Mouse (Mus musculus): ENCODE data around the gene Cd5l. TPM values are rescaled to one million over a fixed set of nuclear protein-coding genes. Genes with fewer than 3 reads are reported as not detected.
A peak's percentile ranks its signal among the peaks of the same experiment; 100 is the strongest.

Cd5l gene
- polyA plus RNA-seq, 1 experiment from 2014 or later = not detected

- no peak overlapping the region for H3K27ac ChIP-seq (replicated peaks)
- DNase-seq (ENCODE audit: low spot score) = peak; percentile 81
- no peaks in the 10 kb centered on the region for H3K27me3 ChIP-seq (replicated peaks; ENCODE audit: low read depth, poor library complexity, severe bottlenecking)
- H3K4me1 ChIP-seq = 0 out of 2 replicates have a peak, but pooled peaks cover 6% of the 10 kb centered on the region
- WGBS = 13% methylated on average over 12 of the region's 12 CpGs
- no peaks in the 10 kb centered on the region for H3K36me3 ChIP-seq (replicated peaks)
- H3K4me3 ChIP-seq = no peak overlapping the region
- no peaks in the 10 kb centered on the region for H3K9me3 ChIP-seq
Observed at GRCm38 (mm10) chr3:87411150-87411549, 53.5 kb downstream of the Cd5l start.

DNA sequence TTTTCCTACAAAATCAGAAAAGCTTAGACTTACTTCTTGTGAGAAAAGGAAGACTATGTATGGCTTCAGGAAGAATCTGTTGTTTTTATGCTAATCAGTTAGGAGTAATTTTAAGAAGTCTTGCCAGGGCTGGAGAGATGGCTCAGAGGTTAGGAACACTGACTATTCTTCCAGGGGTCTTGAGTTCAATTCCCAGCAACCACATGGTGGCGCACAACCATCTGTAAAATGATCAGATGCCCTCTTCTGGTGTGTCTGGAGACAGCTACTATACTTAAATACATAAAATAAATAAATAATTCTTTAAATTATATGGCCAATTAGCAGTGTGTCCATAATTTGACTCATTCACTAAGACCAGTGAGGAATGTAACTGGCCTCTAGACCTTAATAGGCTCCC, 63.0 kb downstream of the Cd5l start:
- Histone ChIP-seq H3K4me3 (no peak overlapping the region), H3K27ac (replicated peaks) (no peak overlapping the region), H3K36me3 (replicated peaks) (no peaks in the 10 kb centered on the region), H3K4me1 (no peaks in the 10 kb centered on the region), H3K9me3 (no peaks in the 10 kb centered on the region), H3K27me3 (replicated peaks; ENCODE audit: low read depth, poor library complexity, severe bottlenecking) (no peaks in the 10 kb centered on the region)
- WGBS = 53% methylated on average over 1 of the region's 1 CpGs
- DNase-seq (ENCODE audit: low spot score) = no peak

Other genes starting within 250 kb of the Cd5l start
- gene Kirrel, start 183.1 kb upstream of the Cd5l start, polyA plus RNA-seq (2016; fragmentation: Nextera tagmentation; extraction: Ambion mirVana) = 17.4 and 18.4 TPM in 2 replicates
- 2.4 and 4.4 TPM in 2 replicates for gene Fcrls, start 94.1 kb upstream of the Cd5l start, polyA plus RNA-seq (2016; fragmentation: Nextera tagmentation; extraction: Ambion mirVana)
- gene Fcrl1, start 18.5 kb downstream of the Cd5l start, polyA plus RNA-seq (2016; fragmentation: Nextera tagmentation; extraction: Ambion mirVana) = not detected in 2 replicates
- gene Fcrl5, start 77.9 kb downstream of the Cd5l start, polyA plus RNA-seq (2016; fragmentation: Nextera tagmentation; extraction: Ambion mirVana) = not detected in 2 replicates
- gene Etv3, start 167.5 kb downstream of the Cd5l start, polyA plus RNA-seq (2016; fragmentation: Nextera tagmentation; extraction: Ambion mirVana) = 11.9 and 14.0 TPM in 2 replicates